Mouse (Mus musculus) heart, embryonic 12.5 days (tissue): ENCODE measurements around the gene Wasf2. TPM values are rescaled to one million over a fixed set of nuclear protein-coding genes. Genes with fewer than 3 reads are reported as not detected.

ENCODE experiments used
- ATAC-seq: fragments of 200-750 bp; cut with Nextera tagmentation; 2 replicates; pipeline ENCODE4 v1.8.0; 2017; ENCODE audit warnings: moderate TSS enrichment, moderate library complexity; ENCODE audit not compliant: insufficient number of reproducible peaks, low FRiP score
- H3K27ac ChIP-seq: fragments of 300-500 bp; sonication (generic); 2 replicates; pipeline ENCODE4 v1.5.1; 2016; ENCODE audit warnings: mild to moderate bottlenecking, moderate library complexity; ENCODE audit not compliant: poor library complexity, severe bottlenecking
- H3K27me3 ChIP-seq: fragments of 300-500 bp; sonication (generic); replicated peaks from 2 replicates; pipeline ENCODE4 v1.6.1; 2016; ENCODE audit warnings: mild to moderate bottlenecking, moderate library complexity
- H3K36me3 ChIP-seq: fragments of 300-500 bp; sonication (generic); 2 replicates; pipeline ENCODE4 v1.6.1; 2016; ENCODE audit warnings: mild to moderate bottlenecking, moderate library complexity
- H3K4me1 ChIP-seq: fragments of 300-500 bp; sonication (generic); replicated peaks from 2 replicates; pipeline ENCODE4 v1.6.1; 2016; ENCODE audit warnings: mild to moderate bottlenecking
- H3K4me2 ChIP-seq: fragments of 300-500 bp; sonication (generic); 2 replicates; pipeline ENCODE4 v1.6.1; 2016; ENCODE audit warnings: mild to moderate bottlenecking, moderate library complexity
- H3K4me3 ChIP-seq: fragments of 300-500 bp; sonication (generic); 2 replicates; pipeline ENCODE4 v1.5.1; 2016; ENCODE audit warnings: mild to moderate bottlenecking
- H3K9ac ChIP-seq: fragments of 300-500 bp; sonication (generic); 2 replicates; pipeline ENCODE4 v1.6.1; 2016; ENCODE audit warnings: mild to moderate bottlenecking, moderate library complexity
- H3K9me3 ChIP-seq: fragments of 300-500 bp; sonication (generic); replicated peaks from 2 replicates; pipeline ENCODE4 v1.6.1; 2016; ENCODE audit warnings: mild to moderate bottlenecking, moderate library complexity
- WGBS: fragments of 180-500 bp; shearing (Covaris S2); methylation state at CpG from one replicate; pipeline ENCODE4 v1.1.7; 2016; 5-methylcytosine and 5-hydroxymethylcytosine counted together
- polyA plus RNA-seq: library from polyadenylated mRNA; unstranded; fragments of >200 nt; fragmentation: Nextera tagmentation; extraction: Ambion mirVana; gene quantifications from 2 replicates; pipeline ENCODE4 v1.2.1, GENCODE M21; 2016

Gene Wasf2
- polyA plus RNA-seq, 1 experiment from 2014 or later: 68.5 TPM

GRCm38 (mm10) chr4:133115721-133116429 is 14.4 kb upstream of the Wasf2 start:
- H3K4me1 ChIP-seq: peaks cover 22% of the 10 kb centered on the region
- no peak overlapping the region for H3K9ac ChIP-seq
- no peak for ATAC-seq
- no peaks in the 10 kb centered on the region for H3K36me3 ChIP-seq
- no peak overlapping the region for H3K27ac ChIP-seq
- 74% methylated on average over 14 of the region's 14 CpGs for WGBS
- no peaks in the 10 kb centered on the region for H3K9me3 ChIP-seq
- no peak overlapping the region for H3K4me2 ChIP-seq
- H3K27me3 ChIP-seq: no peaks in the 10 kb centered on the region
- no peak overlapping the region for H3K4me3 ChIP-seq

DNA sequence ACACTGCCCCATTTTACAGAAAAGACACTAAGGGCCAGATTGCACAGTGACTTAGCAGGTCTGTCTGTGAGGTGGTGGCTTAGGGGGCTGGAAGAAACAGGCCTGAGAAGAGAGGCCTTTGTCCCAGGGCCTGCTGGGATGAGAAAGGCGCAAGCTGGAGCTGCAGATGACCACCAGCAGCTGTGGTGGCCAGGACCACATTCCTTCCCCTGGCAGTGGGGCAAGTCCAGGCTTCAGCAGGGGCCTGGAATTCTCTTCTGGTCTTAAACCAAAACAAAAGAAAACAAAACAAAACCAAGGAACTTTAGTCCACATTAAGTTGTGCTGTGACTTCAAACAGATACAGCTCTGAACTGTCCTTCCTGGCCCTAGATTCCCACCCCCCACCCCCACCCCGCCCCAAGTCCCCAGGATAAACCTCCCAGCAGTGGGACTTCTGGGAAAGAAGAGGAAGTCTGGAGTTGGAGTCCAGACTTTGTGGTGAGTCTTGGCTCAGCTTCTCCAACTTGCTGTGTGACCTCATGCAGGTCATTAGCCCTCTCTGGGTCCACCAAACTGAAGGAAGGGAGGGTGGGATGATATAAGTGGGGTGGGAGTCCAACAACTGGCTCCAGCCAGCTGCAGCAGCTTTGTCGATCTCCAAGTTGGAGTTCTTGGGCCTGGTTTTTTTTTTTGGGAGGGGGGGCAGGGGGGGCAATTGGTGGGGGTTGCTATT is 13.4 kb upstream of the Wasf2 start:
- Histone ChIP-seq H3K27me3 (no peaks in the 10 kb centered on the region), H3K4me3 (no peak overlapping the region), H3K4me2 (peak overlapping the region; percentile 46), H3K9me3 (no peaks in the 10 kb centered on the region), H3K9ac (peak overlapping the region; percentile 63; the same call in 1 of the 2 replicates), H3K36me3 (no peaks in the 10 kb centered on the region), H3K4me1 (peaks cover 30% of the 10 kb centered on the region), H3K27ac (peak overlapping the region; percentile 95)
- 45% methylated on average over 3 of the region's 3 CpGs for WGBS
- peak; percentile 39; the same call in 1 of the 2 replicates for ATAC-seq

GRCm38 (mm10) chr4:133117556-133118411 is 12.5 kb upstream of the Wasf2 start:
- H3K4me1 ChIP-seq: peaks cover 36% of the 10 kb centered on the region
- ATAC-seq: peak; percentile 60
- H3K27me3 ChIP-seq: no peaks in the 10 kb centered on the region
- H3K4me2 ChIP-seq: peak overlapping the region; percentile 46
- H3K9me3 ChIP-seq: no peaks in the 10 kb centered on the region
- peak overlapping the region; percentile 63 for H3K9ac ChIP-seq
- no peaks in the 10 kb centered on the region for H3K36me3 ChIP-seq
- H3K4me3 ChIP-seq: 0 out of 2 replicates have a peak overlapping the region, but pooled peaks have one; percentile 7
- 16% methylated on average over 18 of the region's 18 CpGs for WGBS
- peak overlapping the region; percentile 95 for H3K27ac ChIP-seq

GRCm38 (mm10) chr4:133118775-133119375 is 11.4 kb upstream of the Wasf2 start:
- Histone ChIP-seq H3K4me2 (no peak overlapping the region), H3K27me3 (no peaks in the 10 kb centered on the region), H3K4me3 (no peak overlapping the region), H3K27ac (no peak overlapping the region; the same call in 1 of the 2 replicates), H3K9ac (no peak overlapping the region), H3K4me1 (peaks cover 36% of the 10 kb centered on the region), H3K36me3 (no peaks in the 10 kb centered on the region), H3K9me3 (no peaks in the 10 kb centered on the region)
- WGBS: 78% methylated on average over 6 of the region's 6 CpGs
- ATAC-seq: no peak

DNA sequence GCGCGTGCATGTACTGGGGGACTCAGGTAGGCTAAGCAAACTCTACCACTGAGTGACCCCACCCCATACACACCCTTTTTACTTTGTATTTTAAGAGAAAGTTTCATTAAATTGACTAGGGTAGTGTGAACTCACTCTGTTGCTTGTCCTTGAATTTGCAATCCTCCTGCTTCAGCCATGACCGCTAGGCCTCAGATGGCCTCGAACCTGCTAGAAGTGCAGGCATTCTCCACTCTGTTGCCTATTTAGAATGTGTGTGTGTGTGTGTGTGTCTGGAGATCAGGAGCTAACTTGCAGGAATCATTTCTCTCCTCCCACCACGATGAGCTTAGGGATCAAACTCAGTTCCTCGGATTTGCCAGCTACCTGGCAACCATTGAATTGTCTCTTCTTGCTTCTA is 10.7 kb upstream of the Wasf2 start:
- Histone ChIP-seq H3K4me1 (peaks cover 36% of the 10 kb centered on the region), H3K9ac (no peak overlapping the region), H3K9me3 (peaks cover 4% of the 10 kb centered on the region), H3K27me3 (no peaks in the 10 kb centered on the region), H3K4me2 (no peak overlapping the region), H3K4me3 (no peak overlapping the region), H3K27ac (no peak overlapping the region), H3K36me3 (no peaks in the 10 kb centered on the region)
- no peak for ATAC-seq
- WGBS: 84% methylated on average over 6 of the region's 6 CpGs

DNA sequence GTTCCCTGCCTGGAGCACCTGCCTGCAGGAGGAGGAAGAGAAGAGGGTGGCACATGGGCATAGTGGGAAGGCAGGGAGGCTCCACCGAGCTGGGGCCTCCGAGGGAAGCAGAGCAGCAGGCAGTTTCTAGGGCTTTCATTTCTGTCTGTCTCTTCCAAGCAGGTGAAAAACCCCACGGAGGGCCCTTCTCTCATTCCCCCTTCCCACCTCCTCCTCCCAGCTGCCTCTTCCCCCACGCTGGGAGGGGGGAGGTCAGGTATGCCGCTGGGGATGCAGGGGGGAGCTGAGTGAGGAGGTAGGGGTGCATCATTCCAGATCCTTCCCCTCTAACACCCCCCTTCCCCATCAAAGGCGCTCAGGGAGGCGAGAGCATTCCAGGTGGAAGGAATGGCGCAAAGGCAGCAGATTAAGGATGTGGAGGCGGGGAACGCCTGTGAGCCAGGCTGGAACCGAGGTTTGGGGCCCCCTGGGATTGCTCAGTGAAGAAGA is 9.4 kb upstream of the Wasf2 start:
- H3K4me3 ChIP-seq: no peak overlapping the region
- H3K4me1 ChIP-seq: peaks cover 36% of the 10 kb centered on the region
- peak overlapping the region; percentile 18 for H3K4me2 ChIP-seq
- H3K36me3 ChIP-seq: no peaks in the 10 kb centered on the region
- H3K27ac ChIP-seq: 0 out of 2 replicates have a peak overlapping the region, but pooled peaks have one; percentile 15
- peaks cover 4% of the 10 kb centered on the region for H3K9me3 ChIP-seq
- 12% methylated on average over 11 of the region's 11 CpGs for WGBS
- no peak for ATAC-seq
- no peak overlapping the region for H3K9ac ChIP-seq
- no peaks in the 10 kb centered on the region for H3K27me3 ChIP-seq

DNA sequence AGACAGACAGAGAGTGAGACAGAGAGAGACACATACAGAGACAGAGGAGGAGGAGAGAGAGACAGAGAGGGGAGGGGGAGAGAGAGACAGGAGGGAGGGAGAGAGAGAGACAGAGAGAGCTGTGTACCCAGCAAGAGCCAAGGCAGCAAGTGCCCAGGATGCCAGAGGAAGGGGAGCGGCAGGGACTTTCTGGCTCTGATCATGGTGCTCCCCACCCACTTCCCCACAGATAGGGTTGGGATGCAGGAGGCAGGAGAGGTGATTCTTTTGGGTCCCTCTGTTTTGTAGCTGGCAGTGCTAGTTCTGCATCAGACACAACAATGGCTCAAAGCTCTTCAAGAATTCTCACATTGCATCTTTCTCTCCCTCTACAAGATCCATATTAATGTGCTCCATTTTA is 8.9 kb upstream of the Wasf2 start:
- no peak overlapping the region for H3K27ac ChIP-seq

DNA sequence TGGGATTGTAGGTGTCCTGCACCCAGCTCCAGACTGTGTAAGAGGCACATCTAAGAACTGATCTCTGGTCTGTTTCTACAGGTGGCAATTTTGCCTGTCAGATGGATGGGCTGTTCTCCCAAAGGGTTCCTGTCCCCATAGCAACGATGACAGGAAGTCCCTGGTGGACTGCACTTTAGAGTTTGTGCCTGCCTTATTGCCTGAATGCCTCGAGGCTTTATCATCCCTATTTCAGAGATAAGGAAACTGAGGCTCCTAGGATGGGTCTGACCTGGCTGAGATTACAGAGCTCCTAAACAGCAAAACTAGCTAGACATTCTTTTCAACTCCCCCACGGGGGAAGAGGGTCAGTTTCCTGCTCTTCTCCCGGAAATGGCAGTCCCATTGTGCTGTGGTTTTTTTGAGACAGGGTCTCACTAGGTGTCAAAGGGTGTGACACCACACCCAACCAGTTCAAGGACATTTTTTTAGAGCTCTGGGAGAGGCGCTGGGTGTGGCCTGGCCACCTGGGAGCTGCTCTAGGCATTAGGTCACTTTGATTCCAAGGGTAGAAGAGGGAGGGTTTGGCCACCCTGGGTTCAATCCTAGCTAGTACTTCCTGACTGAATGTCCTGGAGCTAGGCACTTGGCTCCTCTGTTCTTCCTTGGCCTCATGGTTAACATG is 8.2 kb upstream of the Wasf2 start:
- no peak for ATAC-seq
- peaks cover 4% of the 10 kb centered on the region for H3K9me3 ChIP-seq
- no peak overlapping the region for H3K9ac ChIP-seq
- 24% methylated on average over 5 of the region's 5 CpGs for WGBS
- H3K4me3 ChIP-seq: no peak overlapping the region
- no peak overlapping the region for H3K27ac ChIP-seq
- H3K36me3 ChIP-seq: no peaks in the 10 kb centered on the region
- peaks cover 30% of the 10 kb centered on the region for H3K4me1 ChIP-seq
- H3K4me2 ChIP-seq: no peak overlapping the region
- no peaks in the 10 kb centered on the region for H3K27me3 ChIP-seq

More for the DNA sequence above, 8.9 kb upstream of the Wasf2 start:
- Histone ChIP-seq H3K4me1 (peaks cover 34% of the 10 kb centered on the region), H3K36me3 (no peaks in the 10 kb centered on the region), H3K9me3 (peaks cover 4% of the 10 kb centered on the region), H3K4me3 (no peak overlapping the region), H3K4me2 (no peak overlapping the region), H3K27me3 (no peaks in the 10 kb centered on the region), H3K9ac (peak overlapping the region; percentile 39; the same call in 1 of the 2 replicates)
- WGBS: 56% methylated on average over 1 of the region's 1 CpGs
- no peak for ATAC-seq

DNA sequence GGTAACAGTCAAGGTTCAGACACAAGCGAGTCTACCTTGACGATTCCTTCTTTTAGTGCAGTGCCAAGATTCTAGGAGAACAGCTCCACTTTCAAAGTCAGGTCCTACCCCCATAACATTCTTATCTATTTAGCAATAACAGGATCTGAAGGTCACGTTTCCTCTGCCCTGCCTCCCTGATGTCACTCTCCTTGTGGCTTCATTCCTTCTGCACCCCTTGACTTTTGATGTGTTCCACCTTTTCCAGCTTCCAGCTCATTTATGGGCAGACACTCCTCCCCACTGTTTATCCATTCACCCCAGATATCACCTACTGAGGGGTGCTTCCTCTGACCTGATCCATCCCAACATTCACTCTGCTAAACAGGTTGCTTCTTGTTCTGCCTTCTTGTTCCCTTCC is 3.2 kb upstream of the Wasf2 start:
- no peak overlapping the region for H3K9ac ChIP-seq
- ATAC-seq: no peak
- WGBS: 52% methylated on average over 3 of the region's 3 CpGs

DNA sequence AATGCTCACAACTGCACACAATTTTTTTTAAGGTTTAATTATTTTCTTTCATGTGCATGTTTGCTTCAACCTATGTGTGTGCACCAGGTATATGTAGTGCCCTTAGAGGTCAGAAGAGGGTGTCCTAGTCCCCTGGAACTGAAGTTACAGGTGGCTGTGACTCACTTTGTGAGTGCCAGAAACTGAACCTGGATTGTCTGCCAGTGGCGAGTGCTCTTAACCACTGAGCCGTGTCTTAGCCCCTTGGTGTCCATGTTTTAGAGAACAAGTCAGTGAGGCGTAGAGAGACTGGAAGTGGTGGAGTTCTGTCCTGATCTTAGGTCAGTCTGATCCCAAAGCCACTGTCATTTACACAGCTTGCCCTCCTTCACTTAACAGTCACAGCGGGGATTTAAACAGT is 2.4 kb upstream of the Wasf2 start:
- Histone ChIP-seq H3K4me2 (no peak overlapping the region), H3K4me3 (no peak overlapping the region), H3K27ac (no peak overlapping the region), H3K9ac (no peak overlapping the region), H3K9me3 (peaks cover 4% of the 10 kb centered on the region), H3K27me3 (no peaks in the 10 kb centered on the region), H3K36me3 (no peaks in the 10 kb centered on the region), H3K4me1 (peaks cover 22% of the 10 kb centered on the region)
- ATAC-seq: no peak
- 89% methylated on average over 4 of the region's 4 CpGs for WGBS

More for the DNA sequence above, 3.2 kb upstream of the Wasf2 start:
- no peaks in the 10 kb centered on the region for H3K36me3 ChIP-seq
- no peak overlapping the region for H3K4me3 ChIP-seq
- no peak overlapping the region for H3K4me2 ChIP-seq
- H3K27ac ChIP-seq: no peak overlapping the region
- H3K4me1 ChIP-seq: peaks cover 21% of the 10 kb centered on the region
- H3K27me3 ChIP-seq: no peaks in the 10 kb centered on the region
- peaks cover 4% of the 10 kb centered on the region for H3K9me3 ChIP-seq
